Mouse (Mus musculus): Measurements from ENCODE around the gene Sbsn.
A peak's percentile ranks its signal among the peaks of the same experiment; 100 is the strongest.
"Not testable (repeated sequence)": the region's sequence is repeated elsewhere in the genome, so short reads cannot be mapped to it uniquely, and the experiment has no call there.

Sbsn gene

DNA sequence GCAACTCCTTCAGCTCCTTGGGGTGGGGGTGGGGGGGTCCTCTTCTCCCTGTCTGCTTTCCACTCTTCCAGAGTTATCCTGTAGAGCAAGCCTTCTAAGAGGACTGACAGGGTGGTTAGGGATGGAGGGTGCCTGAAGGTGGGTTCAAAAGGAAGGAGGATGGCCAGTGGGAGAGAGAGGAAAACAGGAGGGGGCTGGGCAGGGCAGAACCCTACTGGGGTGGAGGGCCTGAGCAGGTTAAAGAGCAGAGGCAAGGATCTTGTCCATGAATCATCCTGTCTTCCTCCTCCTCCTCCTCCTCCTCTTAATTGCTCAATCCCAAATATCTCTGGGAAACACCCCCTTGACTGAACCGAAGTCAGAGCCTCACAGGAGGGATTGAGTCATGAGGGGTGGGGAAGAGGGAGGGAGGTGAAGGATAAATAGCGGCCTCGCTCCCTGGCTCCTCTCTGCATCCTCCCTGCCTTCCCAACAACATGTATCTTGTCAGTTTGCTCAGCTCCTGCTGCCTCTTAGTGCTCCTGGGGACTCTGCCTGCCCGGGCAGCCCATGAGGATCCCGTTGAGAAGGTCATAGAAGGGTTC is at the start of gene Sbsn:
Gene Sbsn (plus strand): TSS at position 386 of the 584 bp plus-strand sequence.
- DNase-seq (ENCODE audit: low read depth): no peak

DNA sequence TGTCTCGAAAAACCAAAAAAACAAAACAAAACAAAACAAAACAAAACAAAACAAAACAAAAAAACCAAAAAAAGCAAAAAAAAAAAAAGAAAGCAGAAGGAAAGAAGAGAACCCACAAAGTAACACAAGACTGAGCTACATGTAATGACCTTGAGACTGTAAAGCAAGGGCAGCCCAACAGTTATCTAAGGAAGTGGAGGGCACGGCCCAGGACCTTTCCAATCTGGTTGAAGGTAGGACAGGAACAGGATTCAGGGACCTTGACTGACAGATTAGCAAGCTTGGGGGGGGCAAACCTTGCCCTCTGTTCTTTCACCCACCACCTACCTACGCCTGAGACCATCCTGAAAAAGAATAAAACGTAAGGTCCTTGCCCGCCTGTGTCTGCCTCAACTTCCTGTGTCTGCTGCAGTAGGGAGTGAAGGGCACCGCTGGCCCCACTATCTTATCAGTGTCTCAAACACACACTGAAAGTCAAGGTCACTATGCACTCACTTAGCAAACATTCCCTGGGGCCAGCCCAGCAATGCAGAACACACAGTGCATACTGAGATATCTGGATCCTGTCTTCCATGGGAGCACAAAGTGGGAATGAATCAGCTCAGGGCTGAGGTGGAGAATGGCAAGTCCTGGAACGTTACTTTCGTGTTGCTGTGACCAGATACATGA is 44.9 kb upstream of the Sbsn start:
- DNase-seq (ENCODE audit: low read depth): peak; percentile 62

DNA sequence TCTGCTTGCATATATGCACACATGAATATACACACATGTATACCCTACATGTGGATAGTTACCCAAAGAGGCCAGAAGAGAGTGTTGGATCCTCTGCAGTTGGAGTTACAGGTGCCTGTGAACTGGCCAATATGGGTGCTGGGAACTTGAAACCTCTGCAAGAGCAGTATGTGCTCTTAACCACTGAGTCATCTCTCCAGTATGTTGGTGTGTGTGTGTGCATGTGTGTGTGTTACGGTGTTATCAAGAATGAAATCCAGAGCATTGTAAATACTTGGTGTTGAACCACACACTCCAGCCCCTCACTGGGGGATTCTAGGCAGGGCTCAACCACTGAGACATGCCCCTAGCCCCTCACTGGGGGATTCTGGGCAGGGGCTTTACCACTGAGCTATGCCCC is 43.8 kb upstream of the Sbsn start:
- DNase-seq (ENCODE audit: low read depth): peak; percentile 33

DNA sequence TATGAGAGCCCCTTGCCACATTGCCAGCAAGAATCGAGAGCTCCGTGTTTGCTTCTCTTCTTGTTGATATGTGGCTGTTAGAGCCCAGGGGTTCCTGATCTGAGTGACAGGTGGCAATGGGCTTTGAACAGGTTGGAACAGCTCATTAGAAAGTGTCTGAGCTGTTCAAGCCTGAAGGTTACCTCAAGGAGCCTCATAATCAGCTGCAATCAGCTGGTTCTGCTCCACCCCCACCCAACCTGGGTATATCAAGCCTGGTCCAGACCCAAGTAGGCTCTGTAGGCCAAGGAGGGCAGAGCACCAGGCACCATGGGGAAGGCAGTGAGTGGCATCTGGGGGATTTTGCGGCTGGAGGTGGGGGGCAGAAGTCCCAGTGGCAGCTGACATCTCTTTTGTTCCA is 39.3 kb upstream of the Sbsn start, which contains the start of gene Atp4a:
Gene Atp4a (plus strand): TSS at position 268 of the 400 bp plus-strand sequence.
- DNase-seq (ENCODE audit: low read depth): no peak

DNA sequence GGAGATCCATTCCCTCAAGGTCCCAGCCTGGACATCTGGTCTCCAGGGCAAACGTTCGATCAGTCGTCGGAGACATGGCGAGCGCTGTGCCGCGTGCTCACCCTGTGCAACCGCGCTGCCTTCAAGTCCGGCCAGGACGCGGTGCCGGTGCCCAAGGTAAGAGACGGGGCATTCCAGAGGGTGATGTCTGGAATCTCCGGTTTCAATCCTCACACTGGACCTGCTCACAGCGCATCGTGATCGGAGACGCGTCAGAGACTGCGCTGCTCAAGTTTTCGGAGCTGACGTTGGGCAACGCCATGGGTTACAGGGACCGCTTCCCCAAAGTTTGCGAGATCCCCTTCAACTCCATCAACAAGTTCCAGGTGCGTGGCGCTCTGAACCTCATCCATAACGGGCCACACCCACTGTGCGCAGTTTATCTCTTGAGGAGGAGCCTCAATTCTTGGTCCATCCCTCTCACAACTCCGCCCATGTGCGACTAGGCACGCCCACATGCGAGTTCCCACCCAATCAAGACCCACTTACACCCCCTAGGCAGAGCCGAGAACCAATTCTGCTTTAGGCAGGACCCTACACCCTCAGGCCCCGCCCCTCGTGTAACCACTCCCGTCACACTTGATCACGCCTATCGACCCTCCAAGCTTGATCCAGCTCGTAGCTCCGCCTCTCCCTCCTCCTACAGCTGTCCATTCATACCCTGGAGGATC is 34.1 kb upstream of the Sbsn start:
- no peak for DNase-seq (ENCODE audit: low read depth)

DNA sequence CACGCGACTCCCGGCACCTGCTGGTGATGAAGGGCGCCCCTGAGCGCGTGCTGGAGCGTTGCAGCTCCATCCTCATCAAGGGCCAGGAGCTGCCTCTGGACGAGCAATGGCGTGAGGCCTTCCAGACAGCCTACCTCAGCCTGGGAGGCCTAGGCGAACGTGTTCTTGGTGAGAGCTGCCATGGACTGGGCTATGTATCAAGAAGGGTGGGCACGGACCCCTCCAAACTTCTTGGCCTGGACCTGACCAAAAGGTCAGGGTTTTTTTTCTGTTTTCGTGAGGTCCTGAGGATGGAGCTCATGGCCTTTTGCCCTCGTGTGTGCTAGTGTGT is 33.6 kb upstream of the Sbsn start:
- no peak for DNase-seq (ENCODE audit: low read depth)

DNA sequence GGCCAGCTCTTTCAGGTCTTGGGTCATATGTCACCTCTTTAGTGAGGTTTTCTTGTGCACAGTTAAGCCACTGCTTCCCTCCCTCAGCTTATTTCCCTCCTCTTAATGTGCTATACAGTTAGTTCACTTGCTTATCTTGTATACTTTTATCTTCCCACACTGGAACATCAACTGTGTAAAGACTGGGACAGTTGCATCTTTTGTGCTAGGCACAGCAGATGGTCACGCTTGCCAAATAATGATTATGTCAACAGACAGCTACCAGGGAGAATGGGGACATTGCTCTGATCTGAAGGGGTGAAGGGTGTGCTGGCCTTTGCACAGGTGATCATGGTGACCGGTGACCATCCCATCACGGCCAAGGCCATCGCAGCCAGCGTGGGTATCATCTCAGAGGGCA is 31.6 kb upstream of the Sbsn start:
- DNase-seq (ENCODE audit: low read depth): no peak

DNA sequence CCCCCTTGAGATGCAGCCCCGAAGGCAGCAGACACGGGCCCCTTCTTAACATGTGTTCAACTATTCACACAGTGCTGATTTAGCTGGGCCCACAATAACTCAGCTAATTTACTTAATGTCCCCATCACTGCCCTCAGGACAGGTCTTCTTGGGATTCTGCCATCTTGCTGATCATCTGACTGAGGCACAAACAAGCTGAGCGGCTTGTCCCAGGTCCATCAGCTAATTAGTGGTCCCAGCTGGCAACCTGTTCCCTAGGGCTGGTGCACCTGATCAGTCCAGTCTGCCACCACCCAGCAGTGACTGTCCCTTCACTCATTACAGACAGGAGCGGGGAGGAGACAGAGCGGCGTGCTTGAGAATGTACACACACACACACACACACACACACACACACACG is 30.0 kb upstream of the Sbsn start:
- no peak for DNase-seq (ENCODE audit: low read depth)

DNA sequence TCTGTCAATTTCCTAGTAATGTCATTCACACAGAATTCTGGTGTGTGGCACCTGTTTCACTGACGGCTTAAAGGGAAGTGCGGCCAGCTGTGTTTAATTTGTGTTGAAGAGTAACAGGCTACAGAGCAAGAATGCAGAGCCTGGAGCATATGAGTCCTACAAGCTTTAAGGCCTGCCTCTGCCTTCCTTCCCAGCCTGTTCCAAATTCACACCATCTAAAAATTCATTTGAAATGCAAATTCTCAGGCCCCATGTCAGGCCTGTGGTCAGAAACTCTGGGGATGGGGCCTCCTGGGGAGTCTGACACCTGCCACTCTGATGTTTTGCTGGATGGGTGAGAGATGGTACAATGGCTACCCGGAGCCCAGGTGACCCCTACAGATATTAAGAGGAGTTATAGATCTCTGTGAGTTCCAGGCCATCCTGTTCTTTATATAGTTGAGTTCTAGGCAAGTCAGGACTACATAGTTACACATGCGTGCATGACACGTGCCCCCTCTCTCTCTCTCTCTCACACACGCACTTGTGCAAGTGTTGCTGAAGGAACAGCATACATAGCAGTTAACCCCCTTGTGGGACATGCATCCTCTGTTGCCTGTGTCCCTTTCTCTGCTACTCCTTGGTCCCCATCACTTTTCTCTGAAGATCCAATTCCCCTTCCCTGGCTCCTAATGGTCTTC is 27.9 kb upstream of the Sbsn start:
- no peak for DNase-seq (ENCODE audit: low read depth)

DNA sequence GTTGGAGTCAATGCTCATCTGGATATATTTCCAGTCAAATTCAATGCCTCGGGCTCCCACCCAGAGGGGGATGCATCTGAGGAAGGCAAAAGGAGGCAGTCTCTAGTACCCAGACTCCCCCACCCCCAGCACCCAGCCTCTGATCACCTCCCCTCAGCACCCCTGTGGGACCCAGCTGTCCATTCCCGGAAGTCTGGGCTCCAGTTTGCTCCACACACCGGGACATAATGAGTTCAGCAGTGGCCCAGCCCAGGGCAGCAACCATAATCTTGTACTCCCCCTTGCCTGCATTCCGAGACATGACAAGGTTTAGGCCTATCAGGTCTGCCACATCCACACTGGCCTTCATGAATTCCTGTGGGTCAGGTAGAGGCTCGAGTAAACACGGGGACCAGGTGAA is 23.1 kb upstream of the Sbsn start:
- DNase-seq (ENCODE audit: low read depth): no peak

DNA sequence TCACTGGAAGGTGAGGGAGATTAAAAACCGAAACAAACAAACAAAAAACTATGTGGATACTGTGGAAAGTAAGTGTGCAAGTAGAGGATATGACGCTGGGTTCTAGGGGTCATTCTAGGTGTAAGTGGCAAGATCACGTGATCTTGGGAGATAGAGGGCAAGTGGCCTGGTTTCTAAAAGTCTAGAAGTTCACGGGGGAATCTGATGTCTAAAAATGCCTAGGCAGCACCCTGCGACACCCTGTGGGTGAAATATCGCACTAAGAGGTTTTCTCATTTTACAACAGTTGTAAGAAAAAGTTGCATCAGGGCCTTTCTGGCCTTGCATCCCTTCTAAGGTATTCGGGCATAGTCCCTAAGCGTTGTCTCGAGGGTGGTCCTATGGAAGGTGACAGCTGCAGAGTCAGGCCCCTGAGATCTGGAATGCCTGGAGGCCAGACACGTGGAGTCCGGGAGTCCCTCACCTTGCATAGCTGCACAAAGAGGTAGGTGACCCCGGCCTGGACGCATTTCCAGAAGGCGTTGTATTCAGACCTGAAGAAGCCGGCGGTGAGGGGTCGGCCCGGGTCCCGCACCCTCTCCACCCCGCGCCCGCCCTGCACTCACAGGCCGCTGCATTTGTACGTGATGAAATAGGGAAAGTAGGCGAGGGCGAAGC is 22.4 kb upstream of the Sbsn start:
- DNase-seq (ENCODE audit: low read depth): peak; percentile 70

DNA sequence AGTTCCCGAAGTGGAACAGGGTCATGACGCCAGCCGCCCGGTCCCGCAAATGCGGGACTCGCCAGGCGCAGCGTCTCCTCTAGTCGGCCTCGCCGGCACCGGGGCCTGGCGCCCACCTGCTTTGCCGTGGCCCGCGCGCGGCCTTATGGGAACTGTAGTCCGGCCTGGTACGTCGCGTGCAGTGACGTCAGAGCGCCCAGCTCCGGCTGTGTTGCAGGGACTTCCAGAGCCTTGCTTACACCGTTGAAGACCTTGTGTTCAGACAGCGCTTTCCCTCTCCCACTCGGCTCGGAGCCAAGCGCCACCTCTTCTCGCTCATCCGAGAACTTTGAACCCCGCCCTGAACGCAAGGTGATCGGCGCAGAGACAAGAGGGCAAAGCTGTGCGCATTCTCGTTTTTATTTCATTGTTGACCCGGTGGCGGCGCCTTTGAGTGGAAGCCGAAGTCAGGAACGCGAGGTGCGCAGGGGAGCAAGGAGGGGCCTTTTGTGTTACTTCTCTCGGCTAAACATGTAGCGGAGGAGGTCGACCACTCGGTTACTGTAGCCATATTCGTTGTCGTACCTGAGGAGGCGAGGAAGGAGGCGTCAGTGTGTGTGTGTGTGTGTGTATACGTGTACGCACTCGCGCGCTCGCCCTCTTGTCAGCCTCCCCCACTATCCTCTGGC is 21.7 kb upstream of the Sbsn start, which contains the start of gene Tmem147:
Gene Tmem147 (minus strand): TSS at position 145 of the 668 bp plus-strand sequence.
- DNase-seq (ENCODE audit: low read depth): peak; percentile 99

DNA sequence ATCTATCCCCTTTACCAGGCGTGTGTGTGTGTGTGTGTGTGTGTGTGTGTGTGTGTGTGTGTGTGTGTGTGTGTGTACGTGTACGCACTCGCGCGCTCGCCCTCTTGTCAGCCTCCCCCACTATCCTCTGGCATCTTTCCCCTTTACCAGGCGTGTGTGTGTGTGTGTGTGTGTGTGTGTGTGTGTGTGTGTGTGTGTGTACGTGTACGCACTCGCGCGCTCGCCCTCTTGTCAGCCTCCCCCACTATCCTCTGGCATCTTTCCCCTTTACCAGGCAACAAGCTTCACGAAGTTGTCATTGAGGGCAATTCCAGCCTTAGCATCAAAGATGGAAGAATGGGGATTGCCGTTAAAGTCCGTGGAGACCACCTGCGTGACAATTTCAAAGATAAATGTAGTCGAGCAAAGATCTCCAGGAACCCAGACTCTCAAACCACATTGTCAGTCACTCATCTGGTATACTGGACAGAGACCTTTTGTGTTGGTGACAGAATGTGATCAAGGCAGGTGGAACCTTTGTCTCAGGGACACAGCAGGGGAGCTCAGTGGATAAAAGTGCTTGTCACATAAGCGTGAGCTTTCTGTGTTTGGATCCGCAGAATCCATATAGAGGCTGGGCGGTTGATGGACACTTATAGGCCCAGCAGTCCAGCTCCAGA is 21.1 kb upstream of the Sbsn start:
- DNase-seq (ENCODE audit: low read depth): not testable (repeated sequence)

DNA sequence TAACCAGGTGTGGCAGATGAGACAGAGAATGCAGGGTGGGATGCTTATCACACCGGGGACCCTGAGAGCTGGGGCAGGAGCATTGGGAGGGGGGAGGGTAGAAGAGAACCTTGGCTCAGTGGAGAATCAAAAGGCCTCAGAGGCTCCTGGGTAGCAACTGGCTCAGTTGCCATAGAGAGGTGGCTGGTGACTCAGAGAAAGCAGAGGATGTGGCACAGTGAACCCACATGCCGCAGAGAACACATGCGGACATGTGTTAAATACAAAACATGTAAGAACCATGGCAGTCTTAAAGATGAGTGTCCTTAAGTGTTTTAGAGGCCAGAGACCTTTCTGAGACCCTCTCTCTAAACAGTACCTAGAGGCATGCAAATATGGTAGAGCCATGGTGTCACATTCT is 15.1 kb upstream of the Sbsn start:
- peak; percentile 69 for DNase-seq (ENCODE audit: low read depth)

DNA sequence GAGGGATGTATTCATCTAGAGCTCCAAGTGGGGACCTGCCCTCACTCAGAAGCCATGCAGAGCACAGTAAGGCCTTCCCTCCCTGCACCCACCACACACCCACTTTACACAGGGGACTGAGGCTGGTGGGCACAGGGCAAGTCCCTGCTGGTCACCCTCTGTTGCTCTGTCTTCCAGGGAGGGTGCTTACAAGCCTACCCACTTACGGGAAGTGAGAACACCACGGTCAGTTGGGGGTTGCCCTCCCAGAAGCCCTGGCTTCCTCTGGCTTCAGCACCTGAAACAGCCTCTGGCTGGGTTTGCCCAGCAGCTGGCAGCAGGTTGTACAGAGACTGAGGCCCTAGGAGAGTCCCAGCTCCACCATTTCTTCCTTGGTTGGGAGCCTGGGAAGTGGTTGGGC is 8.7 kb upstream of the Sbsn start:
- peak; percentile 42 for DNase-seq (ENCODE audit: low read depth)

DNA sequence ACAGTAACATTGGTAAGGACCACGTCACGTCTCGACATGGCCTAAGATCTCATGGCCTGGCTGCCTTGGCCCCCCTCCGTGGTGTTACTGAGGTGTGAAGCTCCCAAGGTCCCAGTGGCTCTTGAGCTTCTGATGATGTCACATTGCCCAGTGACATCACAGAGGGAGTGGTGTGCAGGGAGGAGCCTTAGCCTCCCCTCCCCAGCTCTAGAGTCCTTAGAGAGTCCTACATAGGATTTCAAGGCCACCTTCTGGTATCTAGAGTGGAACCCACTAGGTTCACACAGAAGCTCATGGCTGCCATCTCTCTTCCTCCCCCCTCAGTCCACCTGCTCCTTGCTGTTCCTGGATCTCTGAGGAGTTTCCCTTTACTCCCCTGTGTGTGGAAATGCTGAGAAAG is 7.7 kb upstream of the Sbsn start, which contains the start of gene Gapdhs:
Gene Gapdhs (minus strand): TSS at position 65 of the 400 bp plus-strand sequence.
- DNase-seq (ENCODE audit: low read depth): not testable (repeated sequence)

DNA sequence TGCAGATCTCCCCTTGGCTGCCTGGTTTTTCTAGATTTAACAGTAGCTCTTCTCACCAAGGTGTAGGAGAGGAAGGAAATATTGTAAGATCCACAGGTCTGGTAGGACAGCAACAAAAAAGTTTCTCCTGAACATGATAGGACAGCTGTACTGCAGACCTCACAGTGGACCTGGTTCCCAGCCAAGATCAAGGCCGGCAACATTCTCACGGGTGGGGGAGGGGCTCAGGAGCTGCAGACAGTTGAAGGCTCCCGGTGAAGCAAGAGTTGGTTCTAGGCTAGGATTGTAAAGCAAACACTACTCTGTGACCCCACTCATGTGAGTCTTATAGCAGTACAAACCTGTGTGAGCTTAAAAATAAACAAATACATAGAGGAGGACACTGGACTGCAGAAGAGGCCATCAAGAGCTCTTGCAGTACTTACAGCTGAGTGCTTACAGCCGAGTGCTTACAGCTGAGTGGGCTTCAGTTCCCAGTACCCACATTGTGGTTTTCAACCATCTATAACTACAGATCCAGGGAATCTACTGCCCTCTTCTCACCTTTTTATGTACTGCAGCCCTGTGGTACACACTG is 7.2 kb upstream of the Sbsn start:
- no peak for DNase-seq (ENCODE audit: low read depth)

DNA sequence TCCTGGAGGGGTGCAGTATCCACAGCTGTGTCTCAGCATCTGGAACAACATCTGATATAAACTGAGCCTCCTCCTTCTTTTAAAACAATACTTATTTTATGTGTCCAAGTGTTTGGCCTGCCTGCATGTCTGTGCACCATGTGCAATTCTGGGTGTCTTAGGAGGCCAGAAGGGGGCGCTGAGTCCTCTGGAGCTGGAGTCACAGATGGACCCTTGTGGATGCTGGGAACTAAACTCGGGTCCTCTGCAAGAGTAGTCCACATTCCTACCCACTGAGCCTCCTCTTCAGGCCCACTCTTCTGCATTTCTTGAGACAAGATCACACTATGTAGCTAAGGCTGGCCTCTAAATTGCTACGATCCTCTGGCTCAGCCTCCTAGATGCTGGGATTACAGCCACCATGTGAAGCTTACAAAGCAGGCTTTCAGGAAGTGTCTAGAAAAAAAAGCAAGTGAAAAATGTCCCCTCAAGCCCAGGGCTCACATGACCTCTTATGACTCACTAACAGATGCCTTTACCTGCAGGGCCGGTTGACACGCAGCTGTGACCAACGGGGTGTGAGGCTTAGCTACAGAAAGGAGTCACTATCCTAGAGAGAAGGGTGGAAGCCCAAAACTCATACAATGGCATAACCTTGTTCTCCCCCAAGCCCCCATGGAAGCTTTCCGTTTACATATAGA is 3.6 kb upstream of the Sbsn start:
- no peak for DNase-seq (ENCODE audit: low read depth)

DNA sequence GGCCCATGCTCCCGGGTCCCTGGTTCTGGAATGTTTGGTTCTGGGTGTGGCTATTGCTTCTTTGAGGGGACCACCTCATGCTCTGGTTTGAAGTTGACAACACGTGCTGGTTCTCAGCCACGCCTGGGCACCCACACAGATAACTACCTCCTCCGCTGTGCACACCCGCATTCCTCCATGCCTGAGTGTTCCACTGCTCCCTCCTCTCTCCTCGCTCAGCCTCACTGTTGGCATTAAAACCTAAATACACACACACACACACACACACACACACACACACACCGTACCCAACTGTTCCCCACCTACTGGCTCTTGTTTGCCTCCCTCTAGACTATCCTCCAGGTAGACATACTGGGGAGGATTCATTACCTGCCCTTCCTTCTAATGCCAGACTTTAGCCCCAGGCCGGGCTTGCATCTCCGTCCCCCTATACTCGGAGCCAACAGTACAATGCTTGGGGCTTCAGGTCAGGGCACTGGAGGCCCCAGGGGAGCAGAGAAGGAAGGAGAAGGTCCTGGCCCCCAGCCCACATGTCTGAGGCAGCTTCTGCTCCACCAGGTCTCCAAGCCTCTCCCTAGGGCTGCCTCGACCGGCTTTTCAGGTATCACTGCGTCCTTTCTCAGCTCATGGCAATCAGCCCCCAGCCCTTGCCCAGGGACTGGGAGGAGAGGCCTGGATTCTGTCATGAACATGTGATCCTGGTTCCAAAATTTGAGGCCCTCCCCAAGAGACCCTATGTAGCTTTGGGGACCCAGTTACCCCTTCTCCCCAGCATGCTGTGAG is 1.3 kb upstream of the Sbsn start:
- DNase-seq (ENCODE audit: low read depth): no peak
